Mouse (Mus musculus) midbrain, embryonic 11.5 days (tissue): ENCODE data around the gene Rgs16. TPM values are rescaled to one million over a fixed set of nuclear protein-coding genes. Genes with fewer than 3 reads are reported as not detected.

ENCODE experiments used
- ATAC-seq: fragments of 200-750 bp; cut with Nextera tagmentation; 2 replicates; pipeline ENCODE4 v1.8.0; 2017; ENCODE audit warnings: moderate TSS enrichment, moderate library complexity; ENCODE audit not compliant: low FRiP score
- DNase-seq: peaks from one replicate; pipeline ENCODE4 v3.0.0; 2015; ENCODE audit warnings: low spot score; ENCODE audit errors: missing footprints
- H3K27ac ChIP-seq: fragments of 300-500 bp; sonication (generic); 2 replicates; pipeline ENCODE4 v1.5.1; 2014; ENCODE audit warnings: low read depth, low read length
- H3K27me3 ChIP-seq: fragments of 300-500 bp; sonication (generic); 2 replicates; pipeline ENCODE4 v1.6.1; 2014; ENCODE audit warnings: mild to moderate bottlenecking, low read length, moderate library complexity, mixed read lengths; ENCODE audit not compliant: control insufficient read depth, insufficient read depth
- H3K36me3 ChIP-seq: fragments of 300-500 bp; sonication (generic); 2 replicates; pipeline ENCODE4 v1.6.1; 2014; ENCODE audit warnings: mild to moderate bottlenecking, low read length, moderate library complexity, mixed read lengths; ENCODE audit not compliant: control insufficient read depth, insufficient read depth
- H3K4me1 ChIP-seq: fragments of 300-500 bp; sonication (generic); 2 replicates; pipeline ENCODE4 v1.6.1; 2014; ENCODE audit warnings: low read length; ENCODE audit not compliant: control insufficient read depth, insufficient read depth
- H3K4me2 ChIP-seq: fragments of 300-500 bp; sonication (generic); 2 replicates; pipeline ENCODE4 v1.6.1; 2014; ENCODE audit warnings: mild to moderate bottlenecking, moderate library complexity
- H3K4me3 ChIP-seq: fragments of 300-500 bp; sonication (generic); 2 replicates; pipeline ENCODE4 v1.5.1; 2014; ENCODE audit warnings: low read depth, low read length
- H3K9ac ChIP-seq: fragments of 300-500 bp; sonication (generic); 2 replicates; pipeline ENCODE4 v1.6.1; 2014; ENCODE audit warnings: low read length
- H3K9me3 ChIP-seq: fragments of 300-500 bp; sonication (generic); 2 replicates; pipeline ENCODE4 v1.6.1; 2016; ENCODE audit warnings: low read length; ENCODE audit not compliant: control insufficient read depth
- WGBS: fragments of 180-500 bp; shearing (Covaris S2); extraction: QIAGEN DNeasy Blood & Tissue Kit; methylation state at CpG from one replicate; pipeline ENCODE4 v1.1.7; 2014; 5-methylcytosine and 5-hydroxymethylcytosine counted together
- polyA plus RNA-seq: library from polyadenylated mRNA; unstranded; fragments of >200 nt; fragmentation: Nextera tagmentation; extraction: Ambion mirVana; gene quantifications from 2 replicates; pipeline ENCODE4 v1.2.1, GENCODE M21; 2014

Gene Rgs16
- polyA plus RNA-seq, 1 experiment from 2014 or later: 21.6 TPM

- H3K9ac ChIP-seq: no peak overlapping the region
- peaks cover 25% of the 10 kb centered on the region for H3K4me1 ChIP-seq
Observed at GRCm38 (mm10) chr1:153742374-153743155, 2.4 kb downstream of the Rgs16 start.

GRCm38 (mm10) chr1:153746119-153746670 is 6.0 kb downstream of the Rgs16 start:
- Histone ChIP-seq H3K27me3 (peaks cover under 1% of the 10 kb centered on the region; the same call in 1 of the 2 replicates), H3K4me2 (no peak overlapping the region), H3K9ac (no peak overlapping the region), H3K27ac (no peak overlapping the region), H3K4me1 (peaks cover 16% of the 10 kb centered on the region), H3K4me3 (no peak overlapping the region), H3K36me3 (no peaks in the 10 kb centered on the region), H3K9me3 (no peaks in the 10 kb centered on the region)
- 77% methylated on average over 14 of the region's 14 CpGs for WGBS
- peak; percentile 30; the same call in 1 of the 2 replicates for ATAC-seq
- DNase-seq: peak; percentile 89

More at GRCm38 (mm10) chr1:153742374-153743155, 2.4 kb downstream of the Rgs16 start:
- H3K27ac ChIP-seq: no peak overlapping the region
- DNase-seq (peak; percentile 96), ATAC-seq (no peak)
- peaks cover 13% of the 10 kb centered on the region; the same call in 1 of the 2 replicates for H3K27me3 ChIP-seq
- H3K4me3 ChIP-seq: peak overlapping the region; percentile 52
- H3K4me2 ChIP-seq: peak overlapping the region; percentile 71
- 63% methylated on average over 11 of the region's 11 CpGs for WGBS
- no peaks in the 10 kb centered on the region for H3K9me3 ChIP-seq
- no peaks in the 10 kb centered on the region for H3K36me3 ChIP-seq

- H3K4me1 ChIP-seq: peaks cover 14% of the 10 kb centered on the region
Observed at GRCm38 (mm10) chr1:153746728-153747127, 6.6 kb downstream of the Rgs16 start.

GRCm38 (mm10) chr1:153747861-153748530 is 7.8 kb downstream of the Rgs16 start:
- H3K9ac ChIP-seq: no peak overlapping the region
- H3K27ac ChIP-seq: no peak overlapping the region
- H3K4me3 ChIP-seq: no peak overlapping the region
- H3K4me2 ChIP-seq: no peak overlapping the region
- no peaks in the 10 kb centered on the region for H3K36me3 ChIP-seq
- DNase-seq (no peak), ATAC-seq (no peak)
- no peaks in the 10 kb centered on the region for H3K9me3 ChIP-seq
- 81% methylated on average over 12 of the region's 12 CpGs for WGBS
- H3K4me1 ChIP-seq: peaks cover 11% of the 10 kb centered on the region
- no peaks in the 10 kb centered on the region for H3K27me3 ChIP-seq

More at GRCm38 (mm10) chr1:153746728-153747127, 6.6 kb downstream of the Rgs16 start:
- peak; percentile 98 for DNase-seq
- WGBS: 5% methylated on average over 12 of the region's 12 CpGs
- H3K9me3 ChIP-seq: no peaks in the 10 kb centered on the region
- H3K36me3 ChIP-seq: no peaks in the 10 kb centered on the region
- H3K4me2 ChIP-seq: no peak overlapping the region
- no peak overlapping the region for H3K4me3 ChIP-seq
- ATAC-seq: peak; percentile 29; the same call in 1 of the 2 replicates
- no peaks in the 10 kb centered on the region for H3K27me3 ChIP-seq
- no peak overlapping the region for H3K27ac ChIP-seq
- H3K9ac ChIP-seq: no peak overlapping the region

- 5% methylated on average over 1 of the region's 1 CpGs for WGBS
- no peaks in the 10 kb centered on the region for H3K27me3 ChIP-seq
- H3K4me3 ChIP-seq: no peak overlapping the region
- H3K9ac ChIP-seq: no peak overlapping the region
- H3K4me1 ChIP-seq: peaks cover 11% of the 10 kb centered on the region
- no peaks in the 10 kb centered on the region for H3K36me3 ChIP-seq
- H3K27ac ChIP-seq: no peak overlapping the region
- H3K9me3 ChIP-seq: no peaks in the 10 kb centered on the region
- H3K4me2 ChIP-seq: no peak overlapping the region
- ATAC-seq (peak; percentile 22), DNase-seq (peak; percentile 89)
Observed at GRCm38 (mm10) chr1:153748549-153748948, 8.4 kb downstream of the Rgs16 start.

- H3K4me3 ChIP-seq: peak within 1 kb of the TSS; percentile 31
- H3K4me1 ChIP-seq: peaks cover 5% of the 10 kb centered on the region
- no peaks in the 10 kb centered on the region for H3K9me3 ChIP-seq
- H3K9ac ChIP-seq: peak within 1 kb of the TSS; percentile 72
- H3K4me2 ChIP-seq: peak within 1 kb of the TSS; percentile 41
- no peaks in the 10 kb centered on the region for H3K27me3 ChIP-seq
- WGBS: 6% methylated on average over 18 of the region's 18 CpGs
- DNase-seq: peak; percentile 98
- ATAC-seq: peak; percentile 65
- H3K36me3 ChIP-seq: no peaks in the 10 kb centered on the region
- H3K27ac ChIP-seq: peak within 1 kb of the TSS; percentile 21; the same call in 1 of the 2 replicates
Observed at GRCm38 (mm10) chr1:153749211-153749801, 9.2 kb downstream of the Rgs16 start, which contains the start of gene Rnasel. Rnasel (plus strand) TSS chr1:153749426.

- Histone ChIP-seq H3K36me3 (no peaks in the 10 kb centered on the region; the same call in 1 of the 2 replicates), H3K4me2 (peak overlapping the region; percentile 41), H3K4me1 (peaks cover 5% of the 10 kb centered on the region), H3K4me3 (peak overlapping the region; percentile 31), H3K9me3 (no peaks in the 10 kb centered on the region), H3K9ac (peak overlapping the region; percentile 72), H3K27ac (no peak overlapping the region), H3K27me3 (no peaks in the 10 kb centered on the region)
- DNase-seq (no peak), ATAC-seq (no peak)
- 73% methylated on average over 6 of the region's 6 CpGs for WGBS
Observed at GRCm38 (mm10) chr1:153750054-153750453, 9.9 kb downstream of the Rgs16 start.

GRCm38 (mm10) chr1:153751763-153752301 is 11.7 kb downstream of the Rgs16 start:
- Histone ChIP-seq H3K4me2 (no peak overlapping the region), H3K9me3 (no peaks in the 10 kb centered on the region), H3K36me3 (no peaks in the 10 kb centered on the region; the same call in 1 of the 2 replicates), H3K4me3 (no peak overlapping the region), H3K27me3 (no peaks in the 10 kb centered on the region), H3K27ac (no peak overlapping the region), H3K4me1 (peaks cover 5% of the 10 kb centered on the region), H3K9ac (no peak overlapping the region)
- DNase-seq (no peak), ATAC-seq (no peak)
- WGBS: 65% methylated on average over 13 of the region's 13 CpGs
